Mouse (Mus musculus): ENCODE measurements at regions not wholly inside any gene's neighbourhood (a gene's known extent, or its start where the extent isn't known, plus 50 kb on each side); places are given as distances from the start of the nearest gene placed in this dataset.

GRCm38 (mm10) chr12:58536381-58536992 lies 267.4 kb upstream of the Clec14a start:
- Histone ChIP-seq H3K27me3 (ENCODE audit: control insufficient read depth, insufficient read depth, low read length) (no peaks in the 10 kb centered on the region), H3K36me3 (ENCODE audit: control insufficient read depth, insufficient read depth, low read length) (no peaks in the 10 kb centered on the region), H3K4me1 (ENCODE audit: control insufficient read depth, insufficient read depth, low read length) (no peaks in the 10 kb centered on the region), H3K4me3 (replicated peaks; ENCODE audit: low read depth, low read length) (no peak overlapping the region), H3K9me3 (ENCODE audit: control insufficient read depth, low read length) (no peaks in the 10 kb centered on the region), H3K4me2 (ENCODE audit: low read length) (no peak overlapping the region), H3K9ac (replicated peaks; ENCODE audit: low read length) (no peak overlapping the region), H3K27ac (replicated peaks; ENCODE audit: low read depth, low read length) (no peak overlapping the region)
- WGBS, result 80% methylated on average over 7 of the region's 7 CpGs
- DNase-seq (no peak), ATAC-seq (ENCODE audit: low FRiP score, low TSS enrichment) (no peak)

- H3K9me3 ChIP-seq (ENCODE audit: control insufficient read depth, low read length), result no peaks in the 10 kb centered on the region
- H3K36me3 ChIP-seq (ENCODE audit: control insufficient read depth, insufficient read depth, low read length), result no peaks in the 10 kb centered on the region
- H3K27me3 ChIP-seq (ENCODE audit: control insufficient read depth, insufficient read depth, low read length), result no peaks in the 10 kb centered on the region
- no peak for DNase-seq
- H3K4me3 ChIP-seq (replicated peaks; ENCODE audit: low read depth, low read length), result no peak overlapping the region
- no peak overlapping the region for H3K4me2 ChIP-seq (ENCODE audit: low read length)
- WGBS, result 72% methylated on average over 3 of the region's 3 CpGs
- no peak for ATAC-seq (ENCODE audit: low FRiP score, low TSS enrichment)
- no peak overlapping the region for H3K9ac ChIP-seq (replicated peaks; ENCODE audit: low read length)
- no peaks in the 10 kb centered on the region for H3K4me1 ChIP-seq (ENCODE audit: control insufficient read depth, insufficient read depth, low read length)
- no peak overlapping the region for H3K27ac ChIP-seq (replicated peaks; ENCODE audit: low read depth, low read length)
These were observed 261.2 kb upstream of the Clec14a start for GRCm38 (mm10) chr12:58530306-58530705.

- Histone ChIP-seq H3K4me1 (ENCODE audit: control insufficient read depth, insufficient read depth, low read length) (no peaks in the 10 kb centered on the region), H3K36me3 (ENCODE audit: control insufficient read depth, insufficient read depth, low read length) (no peaks in the 10 kb centered on the region), H3K4me3 (replicated peaks; ENCODE audit: low read depth, low read length) (no peak overlapping the region), H3K9me3 (ENCODE audit: control insufficient read depth, low read length) (no peaks in the 10 kb centered on the region), H3K9ac (replicated peaks; ENCODE audit: low read length) (no peak overlapping the region), H3K4me2 (ENCODE audit: low read length) (no peak overlapping the region), H3K27me3 (ENCODE audit: control insufficient read depth, insufficient read depth, low read length) (no peaks in the 10 kb centered on the region), H3K27ac (replicated peaks; ENCODE audit: low read depth, low read length) (no peak overlapping the region)
- DNase-seq (no peak), ATAC-seq (ENCODE audit: low FRiP score, low TSS enrichment) (no peak)
- WGBS, result 53% methylated on average over 1 of the region's 1 CpGs
These were observed 247.7 kb upstream of the Clec14a start for GRCm38 (mm10) chr12:58516800-58517199.

GRCm38 (mm10) chr12:58513951-58514350 lies 244.9 kb upstream of the Clec14a start:
- Histone ChIP-seq H3K27ac (replicated peaks; ENCODE audit: low read depth, low read length) (no peak overlapping the region), H3K4me1 (ENCODE audit: control insufficient read depth, insufficient read depth, low read length) (no peaks in the 10 kb centered on the region), H3K9me3 (ENCODE audit: control insufficient read depth, low read length) (no peaks in the 10 kb centered on the region), H3K27me3 (ENCODE audit: control insufficient read depth, insufficient read depth, low read length) (no peaks in the 10 kb centered on the region), H3K9ac (replicated peaks; ENCODE audit: low read length) (no peak overlapping the region), H3K36me3 (ENCODE audit: control insufficient read depth, insufficient read depth, low read length) (no peaks in the 10 kb centered on the region), H3K4me2 (ENCODE audit: low read length) (no peak overlapping the region), H3K4me3 (replicated peaks; ENCODE audit: low read depth, low read length) (no peak overlapping the region)
- DNase-seq (no peak), ATAC-seq (ENCODE audit: low FRiP score, low TSS enrichment) (no peak)
- 88% methylated on average over 1 of the region's 1 CpGs for WGBS

- H3K9me3 ChIP-seq (ENCODE audit: control insufficient read depth, low read length), result no peaks in the 10 kb centered on the region
- peak overlapping the region; percentile 1; the same call in 1 of the 2 replicates for H3K27ac ChIP-seq (replicated peaks; ENCODE audit: low read depth, low read length)
- ATAC-seq (ENCODE audit: low FRiP score, low TSS enrichment) (peak; percentile 67), DNase-seq (peak; percentile 65)
- 26% methylated on average over 7 of the region's 7 CpGs for WGBS
- no peak overlapping the region for H3K9ac ChIP-seq (replicated peaks; ENCODE audit: low read length)
- H3K4me1 ChIP-seq (ENCODE audit: control insufficient read depth, insufficient read depth, low read length), result no peaks in the 10 kb centered on the region
- no peak overlapping the region for H3K4me3 ChIP-seq (replicated peaks; ENCODE audit: low read depth, low read length)
- H3K36me3 ChIP-seq (ENCODE audit: control insufficient read depth, insufficient read depth, low read length), result no peaks in the 10 kb centered on the region
- H3K4me2 ChIP-seq (ENCODE audit: low read length), result peak overlapping the region; percentile 35
- H3K27me3 ChIP-seq (ENCODE audit: control insufficient read depth, insufficient read depth, low read length), result no peaks in the 10 kb centered on the region
These were observed 243.6 kb upstream of the Clec14a start for GRCm38 (mm10) chr12:58512645-58513044.

GRCm38 (mm10) chr12:58504283-58504682 lies 235.2 kb upstream of the Clec14a start:
- ATAC-seq (ENCODE audit: low FRiP score, low TSS enrichment) (no peak), DNase-seq (no peak)
- no peaks in the 10 kb centered on the region for H3K4me1 ChIP-seq (ENCODE audit: control insufficient read depth, insufficient read depth, low read length)
- H3K27me3 ChIP-seq (ENCODE audit: control insufficient read depth, insufficient read depth, low read length), result no peaks in the 10 kb centered on the region
- no peak overlapping the region for H3K4me3 ChIP-seq (replicated peaks; ENCODE audit: low read depth, low read length)
- no peaks in the 10 kb centered on the region for H3K36me3 ChIP-seq (ENCODE audit: control insufficient read depth, insufficient read depth, low read length)
- H3K27ac ChIP-seq (replicated peaks; ENCODE audit: low read depth, low read length), result no peak overlapping the region
- H3K4me2 ChIP-seq (ENCODE audit: low read length), result no peak overlapping the region
- H3K9me3 ChIP-seq (ENCODE audit: control insufficient read depth, low read length), result no peaks in the 10 kb centered on the region
- no peak overlapping the region for H3K9ac ChIP-seq (replicated peaks; ENCODE audit: low read length)

- DNase-seq (no peak), ATAC-seq (ENCODE audit: low FRiP score, low TSS enrichment) (no peak)
- H3K27ac ChIP-seq (replicated peaks; ENCODE audit: low read depth, low read length), result no peak overlapping the region
- no peaks in the 10 kb centered on the region for H3K36me3 ChIP-seq (ENCODE audit: control insufficient read depth, insufficient read depth, low read length)
- no peak overlapping the region for H3K9ac ChIP-seq (replicated peaks; ENCODE audit: low read length)
- no peak overlapping the region for H3K4me2 ChIP-seq (ENCODE audit: low read length)
- no peaks in the 10 kb centered on the region for H3K4me1 ChIP-seq (ENCODE audit: control insufficient read depth, insufficient read depth, low read length)
- H3K9me3 ChIP-seq (ENCODE audit: control insufficient read depth, low read length), result no peaks in the 10 kb centered on the region
- H3K4me3 ChIP-seq (replicated peaks; ENCODE audit: low read depth, low read length), result no peak overlapping the region
- no peaks in the 10 kb centered on the region for H3K27me3 ChIP-seq (ENCODE audit: control insufficient read depth, insufficient read depth, low read length)
These were observed 205.1 kb upstream of the Clec14a start for GRCm38 (mm10) chr12:58474181-58474580.

- ATAC-seq (ENCODE audit: low FRiP score, low TSS enrichment) (no peak), DNase-seq (no peak)
- H3K9me3 ChIP-seq (ENCODE audit: control insufficient read depth, low read length), result no peaks in the 10 kb centered on the region
- no peak overlapping the region for H3K4me2 ChIP-seq (ENCODE audit: low read length)
- WGBS, result 69% methylated on average over 1 of the region's 1 CpGs
- H3K27ac ChIP-seq (replicated peaks; ENCODE audit: low read depth, low read length), result no peak overlapping the region
- H3K36me3 ChIP-seq (ENCODE audit: control insufficient read depth, insufficient read depth, low read length), result no peaks in the 10 kb centered on the region
- H3K9ac ChIP-seq (replicated peaks; ENCODE audit: low read length), result no peak overlapping the region
- H3K4me3 ChIP-seq (replicated peaks; ENCODE audit: low read depth, low read length), result no peak overlapping the region
- no peaks in the 10 kb centered on the region for H3K27me3 ChIP-seq (ENCODE audit: control insufficient read depth, insufficient read depth, low read length)
- no peaks in the 10 kb centered on the region for H3K4me1 ChIP-seq (ENCODE audit: control insufficient read depth, insufficient read depth, low read length)
These were observed 204.4 kb upstream of the Clec14a start for GRCm38 (mm10) chr12:58473511-58473910.

- no peak overlapping the region for H3K27ac ChIP-seq (replicated peaks; ENCODE audit: low read depth, low read length)
- no peaks in the 10 kb centered on the region for H3K27me3 ChIP-seq (ENCODE audit: control insufficient read depth, insufficient read depth, low read length)
- ATAC-seq (ENCODE audit: low FRiP score, low TSS enrichment), result no peak
- no peak for DNase-seq
- 84% methylated on average over 3 of the region's 3 CpGs for WGBS
- H3K9me3 ChIP-seq (ENCODE audit: control insufficient read depth, low read length), result no peaks in the 10 kb centered on the region
- no peaks in the 10 kb centered on the region for H3K36me3 ChIP-seq (ENCODE audit: control insufficient read depth, insufficient read depth, low read length)
- H3K4me3 ChIP-seq (replicated peaks; ENCODE audit: low read depth, low read length), result no peak overlapping the region
- no peak overlapping the region for H3K4me2 ChIP-seq (ENCODE audit: low read length)
- no peaks in the 10 kb centered on the region for H3K4me1 ChIP-seq (ENCODE audit: control insufficient read depth, insufficient read depth, low read length)
- no peak overlapping the region for H3K9ac ChIP-seq (replicated peaks; ENCODE audit: low read length)
These were observed 191.4 kb upstream of the Clec14a start for GRCm38 (mm10) chr12:58460465-58460864.

Data from midbrain, embryonic 14.5 days (tissue).